Mouse (Mus musculus): ENCODE measurements around the gene Mfsd4b3.

Gene Mfsd4b3

DNA sequence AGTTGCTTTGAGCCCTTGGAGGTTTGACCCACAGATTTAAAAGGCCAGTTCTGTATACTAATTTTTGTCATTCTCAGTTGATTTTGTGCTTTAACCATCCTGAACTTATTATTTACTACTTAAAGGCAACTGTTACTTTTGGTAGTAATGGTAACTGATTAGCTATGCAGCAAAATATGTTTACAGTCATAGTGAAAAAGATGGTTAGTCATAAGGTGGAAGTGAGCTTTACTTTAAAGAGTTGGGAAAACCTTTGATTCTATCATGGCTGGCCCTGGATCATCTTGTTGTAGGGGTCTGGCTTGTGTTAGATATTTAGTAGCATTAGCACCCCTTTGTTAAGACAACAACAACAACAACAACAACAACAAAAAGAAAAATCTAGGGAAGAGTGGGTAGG lies 47.3 kb downstream of the Mfsd4b3 start:
- DNase-seq: no peak

DNA sequence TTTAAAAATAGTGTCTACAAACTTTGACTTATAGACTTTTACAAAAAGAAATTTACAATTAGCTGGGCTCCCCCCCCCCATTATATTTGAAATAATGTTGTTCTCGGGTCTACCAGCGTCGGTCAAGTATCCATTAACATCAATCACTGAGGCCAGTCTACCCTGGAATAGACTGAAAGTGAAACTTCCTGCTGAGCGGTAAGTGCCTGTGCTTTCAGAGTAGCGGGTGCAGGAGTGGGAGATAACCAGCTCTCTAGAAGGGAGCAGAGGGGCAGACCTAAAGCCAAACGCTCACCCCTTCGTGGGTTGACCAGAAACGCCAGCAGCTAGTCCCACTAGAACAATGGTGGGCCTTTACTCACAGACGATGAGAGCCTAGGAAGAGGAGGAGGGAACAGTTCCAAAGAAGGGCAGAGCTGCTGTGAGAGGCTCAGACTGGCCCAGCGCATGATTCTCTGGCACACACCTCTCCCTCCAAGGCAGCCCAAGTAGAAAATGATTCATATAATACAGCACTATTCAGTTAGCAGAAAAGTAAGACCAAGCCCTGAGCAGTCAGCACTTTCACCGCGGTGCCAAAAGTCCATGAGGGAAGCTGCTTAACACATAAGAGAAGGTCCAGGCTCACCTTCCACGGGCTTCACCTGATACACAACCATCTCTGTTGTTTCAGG lies 51.0 kb downstream of the Mfsd4b3 start:
- DNase-seq: no peak

DNA sequence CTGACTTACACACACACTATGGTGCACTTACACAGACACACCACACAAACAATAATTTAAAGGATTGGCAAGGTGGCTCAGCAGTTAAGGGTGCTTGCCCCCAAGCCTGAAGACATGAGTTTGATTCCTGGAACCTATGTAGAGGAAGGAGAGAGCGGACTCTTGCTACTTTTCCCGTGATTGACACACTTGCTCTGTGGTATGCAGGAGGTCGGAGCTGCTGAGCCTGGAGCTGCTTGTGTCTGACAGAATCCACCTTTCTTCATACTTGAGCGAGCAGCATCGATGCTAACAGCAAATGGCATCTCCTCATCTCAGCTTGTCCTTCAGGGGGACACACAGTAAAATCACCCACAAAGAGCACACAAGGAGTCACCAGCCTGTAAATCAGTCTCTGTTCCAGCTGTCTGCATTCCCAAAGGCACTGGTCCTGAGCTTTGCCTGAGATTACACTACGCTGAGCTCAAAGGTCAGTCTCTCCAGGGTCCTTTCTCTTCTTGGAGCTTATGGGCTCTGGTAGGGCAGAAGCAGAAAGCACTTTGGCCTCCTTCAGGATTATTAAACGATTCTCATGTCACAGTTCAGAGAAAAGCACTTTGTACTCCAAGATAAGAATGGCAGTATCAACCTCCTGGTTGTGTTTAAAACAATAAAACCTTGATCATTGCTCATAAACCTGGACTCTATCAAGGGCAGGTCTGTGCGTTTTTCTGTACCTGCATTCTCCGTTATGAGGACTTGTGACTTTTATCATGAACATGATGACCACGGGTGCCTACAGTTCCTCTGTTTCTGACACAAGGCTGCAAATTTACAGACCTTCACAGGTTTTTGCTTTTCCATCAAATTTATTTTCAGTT lies 52.9 kb downstream of the Mfsd4b3 start:
- DNase-seq: no peak

DNA sequence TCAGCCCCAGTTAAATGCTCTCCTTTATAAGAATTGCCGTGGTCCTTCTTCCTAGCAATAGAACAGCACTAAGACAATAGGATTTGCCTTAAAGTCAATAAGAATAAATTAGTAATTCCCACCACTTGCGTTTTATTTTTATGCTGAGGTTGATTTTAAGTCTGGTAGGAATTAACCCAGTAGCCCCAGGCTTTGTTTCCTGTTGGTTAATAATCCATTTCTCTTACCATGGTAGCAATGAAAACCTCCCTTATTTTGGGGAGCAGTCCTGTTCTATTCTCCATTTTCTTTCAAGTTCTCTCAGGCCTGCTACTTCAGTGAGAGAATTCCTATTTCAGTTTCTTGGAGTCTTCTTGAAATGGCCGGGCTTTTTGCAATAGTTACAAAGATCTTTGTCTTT lies 55.8 kb downstream of the Mfsd4b3 start:
- DNase-seq: no peak

DNA sequence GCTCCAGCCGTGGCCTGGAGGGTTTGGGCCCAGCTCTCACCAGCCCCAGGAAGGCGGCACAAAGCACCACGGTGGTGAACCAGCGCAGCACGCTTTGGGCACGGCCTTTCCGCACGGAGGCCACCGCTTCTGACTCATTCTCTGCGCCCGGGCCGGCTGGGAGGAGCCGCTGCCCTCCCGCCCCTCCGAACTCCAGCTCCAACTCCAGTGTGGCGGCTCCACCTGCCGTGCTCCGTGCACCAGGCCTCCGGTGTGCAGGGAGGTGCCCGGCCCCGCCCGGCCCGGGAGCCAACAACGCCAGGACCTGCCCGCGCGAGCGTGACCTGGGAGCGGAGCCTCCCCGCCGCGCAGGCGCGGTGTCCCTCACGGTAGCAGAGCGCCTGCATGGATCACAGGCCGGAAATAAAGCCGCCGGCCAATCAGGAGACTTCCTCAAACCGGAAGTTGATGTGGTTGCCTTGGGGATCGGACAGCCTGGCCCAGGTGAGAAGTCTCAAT lies 61.0 kb downstream of the Mfsd4b3 start, which contains the start of gene Mfsd4b4:
Gene Mfsd4b4, minus strand, starts transcription at position 365 of the 498 bp plus-strand sequence.
- DNase-seq: peak; percentile 90 to 91

Data from cerebellum, adult 18-20 months (tissue).